Mouse (Mus musculus): ENCODE data around the gene Rpl37a.

Rpl37a gene

DNA sequence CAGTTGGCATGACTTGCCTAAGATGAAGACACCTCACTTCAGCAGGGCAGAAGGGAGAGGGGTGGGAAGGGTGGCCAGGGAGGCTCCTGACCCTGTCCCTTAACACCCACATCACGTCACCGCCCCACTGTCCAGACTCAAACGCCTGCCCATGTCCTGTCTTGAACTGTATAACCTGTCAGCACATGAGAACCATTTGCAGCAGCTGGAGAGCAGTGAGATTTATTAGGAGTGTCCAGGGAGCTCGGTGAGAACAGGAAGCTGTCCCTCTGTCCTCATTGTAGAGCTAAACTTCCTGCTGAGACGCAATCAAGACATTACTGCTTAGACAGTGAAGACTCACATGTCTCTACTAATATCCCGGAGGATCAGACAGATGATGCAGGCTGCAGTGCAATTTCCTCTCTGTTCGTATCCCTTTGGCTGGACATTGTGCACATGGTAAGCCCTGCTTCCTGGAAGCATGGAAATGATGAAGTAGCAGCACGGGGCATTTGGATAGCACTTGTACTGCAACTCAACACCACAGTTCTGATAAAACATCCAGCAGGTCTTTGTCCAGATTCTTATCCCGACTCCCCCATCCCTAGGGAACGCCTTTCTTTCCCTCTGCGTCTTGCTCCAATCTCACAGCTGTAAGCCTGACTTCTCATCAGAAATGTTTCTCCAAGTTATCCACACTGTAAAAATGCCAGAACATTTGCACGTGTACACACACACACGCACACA, 25.5 kb downstream of the Rpl37a start:
- DNase-seq (ENCODE audit: low read depth), result no peak

DNA sequence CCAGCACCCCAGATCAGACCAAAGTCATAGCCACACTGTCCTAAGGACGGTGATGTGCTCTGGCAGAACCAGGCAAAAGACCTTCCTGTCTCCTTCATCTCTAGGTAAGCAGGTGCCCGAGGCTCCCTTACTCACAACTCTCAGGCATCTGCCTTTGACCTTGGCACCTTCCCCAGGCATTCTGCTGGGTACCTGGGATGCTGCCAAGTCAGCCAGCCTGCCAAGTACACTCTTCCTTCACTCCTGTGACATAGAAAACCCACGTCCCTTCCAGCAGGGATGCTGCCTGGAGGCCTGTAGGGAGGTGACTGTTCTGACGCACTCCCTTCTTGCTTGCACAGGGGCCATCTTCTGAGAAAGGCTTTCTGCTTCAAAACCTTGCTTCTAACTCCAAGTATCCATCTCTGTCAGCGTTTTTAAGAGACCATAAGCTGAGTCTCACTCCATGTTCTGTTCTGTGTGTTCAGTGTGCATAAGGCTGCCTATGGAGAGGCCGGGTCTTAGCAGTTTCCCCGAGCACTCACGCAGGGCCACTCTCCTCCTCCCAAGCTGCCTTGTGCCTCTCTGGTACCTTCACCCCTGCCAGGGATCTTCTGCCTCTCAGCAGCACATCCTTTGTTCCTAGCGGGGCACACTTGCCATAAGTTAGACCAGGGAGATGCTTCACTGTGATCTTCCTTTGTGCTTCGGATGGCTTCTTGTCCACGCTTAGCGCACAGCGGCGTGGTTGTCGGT, 28.0 kb downstream of the Rpl37a start:
- no peak for DNase-seq (ENCODE audit: low read depth)

DNA sequence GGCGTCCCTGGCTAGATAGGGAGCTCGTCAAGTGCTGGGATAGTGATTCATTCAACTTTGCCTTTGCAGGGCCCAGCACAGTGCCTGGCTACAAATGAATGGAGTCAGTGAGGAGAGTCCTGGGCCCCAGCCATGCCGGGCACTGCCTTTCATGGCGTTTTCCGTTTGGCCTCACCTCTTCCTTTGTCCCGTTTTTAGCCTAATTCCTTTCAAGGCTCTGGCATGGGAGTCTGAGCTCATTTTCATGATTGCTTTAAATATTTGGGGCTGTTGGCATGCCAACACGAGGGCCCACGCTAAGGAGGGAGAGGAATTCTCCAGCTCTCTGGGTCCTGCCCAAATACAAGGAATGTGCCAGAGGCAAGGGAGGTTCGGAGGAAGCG, 28.6 kb downstream of the Rpl37a start:
- DNase-seq (ENCODE audit: low read depth), result no peak

DNA sequence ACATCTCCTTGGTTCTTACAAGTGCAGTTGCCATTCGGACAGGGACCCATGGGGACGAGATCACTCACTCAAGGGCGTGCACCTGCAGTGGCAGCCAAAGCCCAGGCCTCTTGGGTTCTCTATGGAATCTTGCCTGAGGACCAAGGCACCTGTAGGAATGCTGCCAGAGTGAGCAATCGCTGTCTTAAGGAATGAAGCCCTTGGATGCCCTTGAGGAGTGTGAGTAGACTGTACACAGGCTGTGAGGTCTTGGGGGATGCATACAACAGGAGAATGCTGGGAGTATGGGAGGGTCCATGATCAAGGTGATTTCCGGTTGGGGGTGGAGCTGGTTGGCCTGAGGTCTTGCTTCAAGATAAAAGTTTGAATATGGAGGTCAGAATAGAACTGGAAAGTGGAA, 30.3 kb downstream of the Rpl37a start:
- no peak for DNase-seq (ENCODE audit: low read depth)

DNA sequence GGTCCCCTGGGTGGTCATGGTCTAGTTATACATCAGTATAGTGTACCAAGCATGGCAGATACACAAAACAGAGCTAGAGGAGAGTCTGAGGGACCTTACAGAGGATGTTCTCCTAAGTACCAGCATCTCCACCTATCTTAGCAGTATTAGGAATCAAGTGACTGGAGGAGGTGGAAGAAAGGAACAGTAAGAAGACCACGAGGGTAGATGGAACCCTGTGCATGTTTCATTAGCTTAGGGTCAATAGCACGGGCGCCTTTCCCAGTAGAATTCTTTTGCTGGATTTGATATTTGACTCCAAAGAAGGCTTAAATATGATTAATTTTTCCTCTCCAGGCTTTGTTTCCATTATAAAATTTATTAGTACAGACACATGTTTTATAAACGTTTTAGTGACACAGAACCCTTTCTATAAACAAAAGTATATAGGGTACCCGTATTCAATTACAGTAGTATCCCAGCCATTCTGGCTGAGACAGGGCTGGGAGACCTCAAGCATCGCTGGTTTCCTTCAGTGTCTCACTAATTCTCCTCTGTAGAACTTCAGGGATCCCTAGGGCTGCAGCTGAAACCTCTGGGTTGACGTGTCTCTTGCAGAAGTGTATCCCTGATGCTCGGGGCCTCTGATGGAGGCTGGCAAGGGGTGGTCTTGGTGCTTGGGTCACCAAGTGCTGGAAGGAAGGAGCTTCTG, 33.9 kb downstream of the Rpl37a start:
- DNase-seq (ENCODE audit: low read depth), result no peak

DNA sequence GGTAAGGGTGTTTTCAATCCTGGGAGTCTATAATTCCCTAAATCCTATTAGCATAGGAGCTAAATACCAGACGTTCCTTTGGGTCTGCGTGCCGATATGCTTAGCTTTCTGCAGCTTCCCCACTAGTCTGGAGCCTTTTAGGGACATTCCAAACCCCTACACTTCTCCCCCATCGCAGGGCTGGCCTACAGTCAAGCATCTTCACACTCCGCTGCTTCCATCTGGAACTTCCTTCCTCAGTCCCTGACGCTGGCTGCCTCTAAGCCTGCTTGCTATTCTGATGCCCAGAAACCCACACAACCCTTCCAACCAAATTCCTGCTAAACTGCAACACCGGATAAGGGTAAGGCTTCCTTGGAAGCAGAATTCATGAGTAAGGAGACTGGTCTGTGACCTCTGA, 35.3 kb downstream of the Rpl37a start:
- no peak for DNase-seq (ENCODE audit: low read depth)

DNA sequence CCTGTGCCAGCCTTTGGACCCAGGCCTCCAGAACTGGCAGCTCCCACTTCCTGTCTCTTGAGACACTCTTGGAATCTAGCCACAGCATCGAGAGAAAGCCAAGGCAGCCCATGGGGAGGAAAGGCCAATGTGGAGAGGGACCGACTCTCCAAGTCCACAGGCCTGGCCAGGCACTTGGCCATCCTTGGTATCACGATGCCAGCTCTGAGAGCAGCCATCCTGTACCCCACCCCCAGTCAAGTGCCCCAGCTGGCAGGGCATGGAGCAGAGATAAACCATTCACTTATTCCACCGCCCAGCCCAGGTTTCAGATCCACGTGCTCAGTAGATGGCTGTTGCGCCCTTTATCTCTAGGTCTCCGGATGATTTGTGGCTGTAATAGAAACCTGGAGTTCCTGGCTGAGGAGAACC, 40.3 kb downstream of the Rpl37a start:
- no peak for DNase-seq (ENCODE audit: low read depth)

DNA sequence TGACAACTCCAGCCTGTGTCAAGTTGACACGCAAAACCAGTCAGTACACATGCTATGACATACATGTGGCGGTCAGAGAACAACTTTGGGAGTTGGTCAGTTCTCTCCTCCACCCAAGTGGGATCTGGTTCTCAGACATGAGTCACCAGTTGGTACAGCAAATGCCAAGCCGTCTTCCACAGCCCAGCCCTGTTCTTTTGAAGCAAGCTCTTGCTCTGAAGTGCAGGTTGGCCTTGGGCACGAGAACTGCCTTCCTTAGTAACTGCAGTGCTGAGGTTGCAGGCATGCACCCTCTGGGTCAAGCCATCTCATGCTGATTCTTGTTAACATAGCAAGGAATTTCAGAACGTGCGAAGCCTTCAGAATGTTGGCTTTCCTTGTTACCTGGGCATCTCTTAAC, 42.1 kb downstream of the Rpl37a start:
- DNase-seq (ENCODE audit: low read depth), result no peak

DNA sequence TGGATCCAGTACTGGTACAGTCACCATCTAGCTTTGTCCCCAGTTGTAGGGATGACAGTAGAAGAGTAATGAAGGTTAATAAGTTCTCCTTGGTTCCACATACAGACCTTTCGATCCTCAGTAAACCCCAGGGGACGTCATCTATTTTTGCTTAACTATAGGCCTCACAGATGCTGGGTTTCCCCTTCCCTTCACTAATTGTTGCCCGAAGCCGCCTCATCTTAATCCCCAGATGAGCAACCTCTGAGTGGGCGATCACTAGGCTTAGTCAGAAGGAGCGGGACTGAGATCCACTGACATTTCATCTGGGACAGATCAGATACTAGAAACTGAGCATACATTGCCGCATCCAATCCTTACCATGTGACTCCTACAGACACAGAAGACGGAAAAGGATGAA, 44.1 kb downstream of the Rpl37a start:
- DNase-seq (ENCODE audit: low read depth), result no peak

DNA sequence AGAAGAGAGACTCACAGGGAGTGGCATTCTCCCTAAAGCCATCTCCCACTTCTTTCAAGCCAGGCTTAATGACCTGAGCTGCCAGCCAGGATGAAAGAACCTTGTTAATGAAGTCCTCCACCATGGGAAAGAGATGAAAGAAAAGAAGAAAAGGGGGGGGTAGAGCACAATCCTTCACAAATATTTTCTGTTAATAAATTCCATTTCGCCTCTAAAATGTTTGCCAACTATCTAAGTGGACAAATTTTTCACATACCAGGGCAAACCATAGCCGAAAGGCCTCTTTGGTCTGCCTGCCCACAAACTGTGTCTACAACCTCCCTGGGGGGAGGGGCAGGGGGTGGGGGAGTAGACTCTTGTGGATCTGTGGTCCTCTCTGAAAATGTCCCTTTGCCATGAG, 44.7 kb downstream of the Rpl37a start:
- DNase-seq (ENCODE audit: low read depth), result no peak

DNA sequence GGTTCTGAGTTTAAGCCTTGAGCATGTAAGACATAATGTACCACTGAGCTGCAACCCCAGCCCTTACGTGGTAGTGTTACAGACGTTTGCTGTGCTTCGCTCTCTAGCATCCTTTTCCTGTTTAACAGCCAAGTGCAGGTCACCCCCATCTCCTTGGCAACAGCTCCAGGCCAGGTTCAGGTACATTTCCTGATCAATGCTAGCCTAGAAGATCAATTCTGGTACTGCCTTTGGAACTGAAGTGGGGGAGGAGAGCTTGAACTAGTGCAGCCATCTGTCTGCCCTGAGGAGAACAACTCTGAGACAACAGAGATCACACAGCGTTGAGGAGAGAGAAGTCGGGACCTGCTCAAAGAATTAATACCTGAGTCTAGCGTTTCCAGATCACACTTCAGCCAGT, 48.7 kb downstream of the Rpl37a start:
- no peak for DNase-seq (ENCODE audit: low read depth)
